Mouse (Mus musculus): ENCODE results near the gene Micu2. TPM values are rescaled to one million over a fixed set of nuclear protein-coding genes. Genes with fewer than 3 reads are reported as not detected.

Gene Micu2
- polyA plus RNA-seq, 1 experiment from 2014 or later: 71.8 TPM

GRCm38 (mm10) chr14:57889541-57890010, 109.5 kb downstream of the Micu2 start:
- H3K36me3 ChIP-seq (ENCODE audit: control insufficient read depth, insufficient read depth): no peaks in the 10 kb centered on the region
- H3K27me3 ChIP-seq (replicated peaks; ENCODE audit: control insufficient read depth, insufficient read depth, low read length): no peaks in the 10 kb centered on the region
- H3K4me2 ChIP-seq (ENCODE audit: low read length): peak overlapping the region; percentile 63
- ATAC-seq: peak; percentile 5
- peaks cover 17% of the 10 kb centered on the region for H3K4me1 ChIP-seq (replicated peaks; ENCODE audit: control insufficient read depth, insufficient read depth, low read length)
- no peaks in the 10 kb centered on the region for H3K9me3 ChIP-seq (ENCODE audit: control insufficient read depth, low read length)
- WGBS: 0% methylated on average over 37 of the region's 37 CpGs
- peak overlapping the region; percentile 80 for H3K27ac ChIP-seq (ENCODE audit: low read length)
- H3K4me3 ChIP-seq (replicated peaks; ENCODE audit: low read length): peak overlapping the region; percentile 67
- peak overlapping the region; percentile 90 for H3K9ac ChIP-seq (replicated peaks; ENCODE audit: low read depth, low read length)

DNA sequence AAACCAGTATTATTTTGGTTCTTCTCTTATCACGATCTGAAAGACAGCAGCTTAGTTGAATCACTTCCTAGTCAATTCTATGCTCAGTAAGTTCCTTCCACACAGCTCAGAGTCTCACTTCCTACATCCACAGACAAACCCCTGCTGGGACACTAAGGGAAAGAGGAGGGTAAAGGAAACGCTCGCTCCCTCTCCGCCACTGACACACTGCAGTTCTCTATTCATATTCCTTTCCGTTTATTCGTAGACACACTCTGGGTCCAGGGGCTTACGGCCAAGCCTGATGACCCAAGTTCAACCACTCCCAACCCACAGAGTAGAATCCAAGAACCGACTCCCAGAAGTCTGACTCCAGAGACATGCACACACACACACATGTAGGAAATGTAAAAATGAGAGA, 111.9 kb downstream of the Micu2 start:
- WGBS: 78% methylated on average over 8 of the region's 8 CpGs
- Histone ChIP-seq H3K4me1 (replicated peaks; ENCODE audit: control insufficient read depth, insufficient read depth, low read length) (peaks cover 24% of the 10 kb centered on the region), H3K9ac (replicated peaks; ENCODE audit: low read depth, low read length) (no peak overlapping the region), H3K9me3 (ENCODE audit: control insufficient read depth, low read length) (no peaks in the 10 kb centered on the region), H3K36me3 (ENCODE audit: control insufficient read depth, insufficient read depth) (no peaks in the 10 kb centered on the region), H3K4me3 (replicated peaks; ENCODE audit: low read length) (no peak overlapping the region), H3K27me3 (replicated peaks; ENCODE audit: control insufficient read depth, insufficient read depth, low read length) (no peaks in the 10 kb centered on the region), H3K4me2 (ENCODE audit: low read length) (no peak overlapping the region), H3K27ac (ENCODE audit: low read length) (no peak overlapping the region)
- ATAC-seq: no peak

DNA sequence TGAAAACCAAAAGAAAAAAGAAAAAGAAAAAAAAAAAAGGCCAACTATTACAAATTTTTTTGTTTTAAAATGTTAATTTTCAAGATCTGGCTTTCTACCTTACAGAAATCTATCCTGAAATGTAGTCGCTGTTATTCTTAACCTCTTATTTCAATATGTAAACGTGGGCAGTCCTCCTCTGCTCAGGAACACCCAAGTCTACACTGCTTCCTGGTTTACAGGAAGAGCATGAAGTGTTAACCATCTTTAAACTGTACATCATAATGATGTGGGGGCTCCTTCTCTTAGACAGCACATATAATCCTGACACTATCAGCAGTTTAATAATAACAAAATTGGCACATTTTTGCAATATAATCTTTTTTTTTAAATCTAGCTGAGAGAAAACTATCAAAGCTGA, 113.0 kb downstream of the Micu2 start:
- Histone ChIP-seq H3K4me2 (ENCODE audit: low read length) (no peak overlapping the region), H3K9ac (replicated peaks; ENCODE audit: low read depth, low read length) (no peak overlapping the region), H3K36me3 (ENCODE audit: control insufficient read depth, insufficient read depth) (no peaks in the 10 kb centered on the region), H3K9me3 (ENCODE audit: control insufficient read depth, low read length) (no peaks in the 10 kb centered on the region), H3K4me1 (replicated peaks; ENCODE audit: control insufficient read depth, insufficient read depth, low read length) (peaks cover 29% of the 10 kb centered on the region), H3K27me3 (replicated peaks; ENCODE audit: control insufficient read depth, insufficient read depth, low read length) (no peaks in the 10 kb centered on the region), H3K27ac (ENCODE audit: low read length) (no peak overlapping the region), H3K4me3 (replicated peaks; ENCODE audit: low read length) (no peak overlapping the region)
- ATAC-seq: no peak
- 93% methylated on average over 2 of the region's 2 CpGs for WGBS

DNA sequence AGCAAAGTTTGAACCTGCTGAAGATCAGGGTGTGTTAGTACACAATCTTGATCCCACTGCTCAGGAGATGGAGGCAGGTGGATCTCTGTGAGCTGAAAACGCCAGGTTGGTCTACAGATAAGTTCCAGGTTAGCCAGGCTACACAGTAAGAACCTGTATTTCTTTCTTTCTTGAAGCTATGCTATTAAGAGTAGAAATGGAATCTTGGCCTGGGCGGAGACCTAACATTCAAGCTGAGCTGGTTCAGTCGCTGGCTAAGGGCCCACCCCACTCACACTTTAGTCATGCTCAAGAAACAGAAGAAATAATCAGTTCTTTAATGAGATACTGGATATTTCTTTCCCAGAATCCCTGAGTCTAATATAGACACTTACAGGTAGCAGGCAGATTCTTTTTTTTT, 115.7 kb downstream of the Micu2 start:
- H3K27ac ChIP-seq (ENCODE audit: low read length): no peak overlapping the region
- peaks cover 22% of the 10 kb centered on the region for H3K4me1 ChIP-seq (replicated peaks; ENCODE audit: control insufficient read depth, insufficient read depth, low read length)
- H3K36me3 ChIP-seq (ENCODE audit: control insufficient read depth, insufficient read depth): no peaks in the 10 kb centered on the region
- no peaks in the 10 kb centered on the region for H3K27me3 ChIP-seq (replicated peaks; ENCODE audit: control insufficient read depth, insufficient read depth, low read length)
- H3K4me2 ChIP-seq (ENCODE audit: low read length): no peak overlapping the region
- WGBS: 91% methylated on average over 3 of the region's 3 CpGs
- H3K4me3 ChIP-seq (replicated peaks; ENCODE audit: low read length): no peak overlapping the region
- ATAC-seq: no peak
- no peak overlapping the region for H3K9ac ChIP-seq (replicated peaks; ENCODE audit: low read depth, low read length)
- H3K9me3 ChIP-seq (ENCODE audit: control insufficient read depth, low read length): no peaks in the 10 kb centered on the region

DNA sequence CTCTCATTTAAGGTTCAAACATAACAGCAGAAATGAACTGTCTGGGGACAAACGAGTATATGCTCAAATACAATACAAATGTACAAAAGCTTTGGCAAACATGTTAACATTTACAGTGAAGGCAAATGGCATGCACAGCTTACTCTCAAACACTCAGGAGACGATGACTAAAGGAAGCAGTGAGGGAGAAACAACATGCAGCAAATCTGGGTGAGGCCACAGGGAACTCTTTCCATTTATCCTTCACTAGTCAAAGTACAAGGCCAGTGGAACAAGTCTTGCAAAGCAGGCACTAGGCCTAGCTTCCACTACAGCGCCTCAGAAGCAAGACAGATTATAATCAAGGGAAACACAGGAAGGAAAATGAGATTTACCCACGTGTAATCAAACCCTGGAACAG, 116.3 kb downstream of the Micu2 start:
- Histone ChIP-seq H3K4me2 (ENCODE audit: low read length) (no peak overlapping the region), H3K27ac (ENCODE audit: low read length) (no peak overlapping the region), H3K36me3 (ENCODE audit: control insufficient read depth, insufficient read depth) (no peaks in the 10 kb centered on the region), H3K4me1 (replicated peaks; ENCODE audit: control insufficient read depth, insufficient read depth, low read length) (peaks cover 17% of the 10 kb centered on the region), H3K27me3 (replicated peaks; ENCODE audit: control insufficient read depth, insufficient read depth, low read length) (no peaks in the 10 kb centered on the region), H3K4me3 (replicated peaks; ENCODE audit: low read length) (no peak overlapping the region), H3K9me3 (ENCODE audit: control insufficient read depth, low read length) (no peaks in the 10 kb centered on the region), H3K9ac (replicated peaks; ENCODE audit: low read depth, low read length) (no peak overlapping the region)
- WGBS: 50% methylated on average over 4 of the region's 4 CpGs
- ATAC-seq: no peak

DNA sequence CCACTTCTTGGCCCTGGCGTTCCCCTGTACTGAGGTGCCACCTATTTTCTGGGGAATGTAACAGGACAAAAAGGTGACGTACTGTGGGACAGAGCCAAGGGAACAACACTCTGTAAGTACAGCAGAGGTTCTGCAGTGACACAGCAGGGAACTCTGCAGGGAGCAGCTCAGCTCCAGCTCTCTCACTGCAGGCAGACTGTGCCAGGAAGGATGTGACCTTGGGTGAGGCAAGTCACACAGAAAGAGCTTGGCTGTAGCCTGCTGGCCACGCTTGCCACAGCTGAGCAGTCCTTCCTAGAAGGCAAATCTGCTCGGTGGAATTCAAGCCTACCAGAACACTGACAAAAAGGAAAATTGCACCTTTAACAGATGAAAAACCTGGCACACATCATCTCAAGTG, 117.3 kb downstream of the Micu2 start:
- H3K27me3 ChIP-seq (replicated peaks; ENCODE audit: control insufficient read depth, insufficient read depth, low read length): no peaks in the 10 kb centered on the region
- peaks cover 11% of the 10 kb centered on the region for H3K4me1 ChIP-seq (replicated peaks; ENCODE audit: control insufficient read depth, insufficient read depth, low read length)
- no peaks in the 10 kb centered on the region for H3K9me3 ChIP-seq (ENCODE audit: control insufficient read depth, low read length)
- no peaks in the 10 kb centered on the region for H3K36me3 ChIP-seq (ENCODE audit: control insufficient read depth, insufficient read depth)
- H3K4me2 ChIP-seq (ENCODE audit: low read length): no peak overlapping the region
- WGBS: 52% methylated on average over 4 of the region's 4 CpGs
- no peak for ATAC-seq
- no peak overlapping the region for H3K4me3 ChIP-seq (replicated peaks; ENCODE audit: low read length)
- no peak overlapping the region for H3K9ac ChIP-seq (replicated peaks; ENCODE audit: low read depth, low read length)
- no peak overlapping the region for H3K27ac ChIP-seq (ENCODE audit: low read length)

GRCm38 (mm10) chr14:57881074-57881473, 118.0 kb downstream of the Micu2 start:
- Histone ChIP-seq H3K27me3 (replicated peaks; ENCODE audit: control insufficient read depth, insufficient read depth, low read length) (no peaks in the 10 kb centered on the region), H3K4me1 (replicated peaks; ENCODE audit: control insufficient read depth, insufficient read depth, low read length) (peaks cover 11% of the 10 kb centered on the region), H3K36me3 (ENCODE audit: control insufficient read depth, insufficient read depth) (no peaks in the 10 kb centered on the region), H3K4me2 (ENCODE audit: low read length) (no peak overlapping the region), H3K9ac (replicated peaks; ENCODE audit: low read depth, low read length) (no peak overlapping the region), H3K27ac (ENCODE audit: low read length) (no peak overlapping the region), H3K4me3 (replicated peaks; ENCODE audit: low read length) (no peak overlapping the region), H3K9me3 (ENCODE audit: control insufficient read depth, low read length) (no peaks in the 10 kb centered on the region)
- no peak for ATAC-seq

- Histone ChIP-seq H3K4me1 (replicated peaks; ENCODE audit: control insufficient read depth, insufficient read depth, low read length) (peaks cover 7% of the 10 kb centered on the region; the same call in 1 of the 2 replicates), H3K36me3 (ENCODE audit: control insufficient read depth, insufficient read depth) (0 out of 2 replicates have a peak, but pooled peaks cover 2% of the 10 kb centered on the region), H3K27me3 (replicated peaks; ENCODE audit: control insufficient read depth, insufficient read depth, low read length) (no peaks in the 10 kb centered on the region), H3K4me2 (ENCODE audit: low read length) (no peak overlapping the region), H3K4me3 (replicated peaks; ENCODE audit: low read length) (no peak overlapping the region), H3K27ac (ENCODE audit: low read length) (no peak overlapping the region), H3K9ac (replicated peaks; ENCODE audit: low read depth, low read length) (no peak overlapping the region), H3K9me3 (ENCODE audit: control insufficient read depth, low read length) (no peaks in the 10 kb centered on the region)
- WGBS: 91% methylated on average over 9 of the region's 9 CpGs
- ATAC-seq: no peak
These were observed 121.1 kb downstream of the Micu2 start for GRCm38 (mm10) chr14:57877921-57878320.

- H3K9me3 ChIP-seq (ENCODE audit: control insufficient read depth, low read length): no peaks in the 10 kb centered on the region
- peaks cover 14% of the 10 kb centered on the region for H3K36me3 ChIP-seq (ENCODE audit: control insufficient read depth, insufficient read depth)
- no peak overlapping the region for H3K4me2 ChIP-seq (ENCODE audit: low read length)
- H3K4me3 ChIP-seq (replicated peaks; ENCODE audit: low read length): no peak overlapping the region
- ATAC-seq: no peak
- H3K27ac ChIP-seq (ENCODE audit: low read length): no peak overlapping the region
- no peaks in the 10 kb centered on the region for H3K4me1 ChIP-seq (replicated peaks; ENCODE audit: control insufficient read depth, insufficient read depth, low read length)
- H3K27me3 ChIP-seq (replicated peaks; ENCODE audit: control insufficient read depth, insufficient read depth, low read length): no peaks in the 10 kb centered on the region
- no peak overlapping the region for H3K9ac ChIP-seq (replicated peaks; ENCODE audit: low read depth, low read length)
- 88% methylated on average over 3 of the region's 3 CpGs for WGBS
These were observed 132.3 kb downstream of the Micu2 start for GRCm38 (mm10) chr14:57866676-57867276.

Measured in forebrain, embryonic 16.5 days (tissue).